Mouse (Mus musculus) yolk sac, embryonic 10.5 days (tissue): ENCODE data around the gene Cetn3.

Source experiments
- DNase-seq: peaks from one replicate; pipeline ENCODE4 v3.0.0-alpha.2; 2017; ENCODE audit warnings: low spot score

The Cetn3 gene

DNA sequence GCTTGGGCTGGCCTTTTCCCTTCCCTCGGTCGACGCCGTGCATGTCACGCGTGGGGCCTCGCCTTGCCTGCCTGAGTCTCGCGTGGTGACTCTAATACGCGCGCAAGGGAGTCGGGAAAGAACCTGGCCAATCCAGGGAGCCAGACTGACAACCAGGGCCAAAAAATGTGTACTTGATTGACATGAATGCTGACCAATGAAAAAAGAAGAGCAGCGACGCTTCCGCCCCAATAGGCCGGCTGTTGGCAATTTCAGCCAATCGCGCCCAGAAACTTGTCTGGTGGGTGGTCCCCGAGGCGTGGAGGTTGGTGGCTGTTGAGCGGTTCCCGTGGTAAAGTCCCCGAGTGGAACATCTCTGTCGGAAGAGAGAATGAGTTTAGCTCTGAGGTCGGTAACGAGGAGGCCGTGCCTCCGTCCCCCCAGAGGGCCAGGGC lies at the start of gene Cetn3:
Gene Cetn3 (plus strand): TSS at position 107 of the 434 bp plus-strand sequence.
- peak; percentile 95 for DNase-seq

- no peak for DNase-seq
These were observed 46.3 kb upstream of the Cetn3 start for GRCm38 (mm10) chr13:81736606-81737005.

DNA sequence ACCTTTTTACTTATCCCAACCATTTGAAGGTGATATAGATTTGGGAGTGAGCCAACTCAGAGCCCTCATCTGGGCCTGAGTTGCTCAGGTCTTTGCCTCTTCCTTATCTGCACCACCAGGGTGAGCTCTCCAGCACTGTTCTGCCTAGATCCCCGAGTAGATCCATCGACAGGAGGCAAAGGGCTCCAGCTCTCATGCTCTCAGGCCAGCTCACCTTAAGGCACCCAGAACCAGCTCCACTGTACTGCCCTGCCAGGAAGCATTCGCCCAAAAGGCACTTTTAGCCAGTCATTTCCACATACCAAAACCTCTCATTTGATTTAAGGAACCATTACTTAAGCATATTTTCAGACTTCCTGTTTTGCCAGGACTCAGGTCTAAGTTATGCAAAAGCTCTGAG lies 42.0 kb upstream of the Cetn3 start:
- DNase-seq, result no peak

GRCm38 (mm10) chr13:81743391-81744091 lies 39.3 kb upstream of the Cetn3 start:
- no peak for DNase-seq

DNA sequence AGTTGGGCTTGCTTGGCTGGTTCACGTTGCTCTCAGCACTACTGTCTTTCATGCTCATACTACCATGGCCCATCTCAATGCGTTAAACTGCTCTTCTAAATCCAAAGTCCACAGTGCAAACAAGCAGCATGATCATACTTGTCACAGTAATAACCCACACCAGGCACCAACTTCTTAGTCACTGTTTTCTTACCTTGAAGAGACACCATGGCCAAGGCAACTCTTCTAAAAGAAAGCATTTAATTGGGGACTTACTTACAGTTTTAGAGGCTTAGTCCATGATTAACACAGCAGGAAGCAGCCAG lies 38.8 kb upstream of the Cetn3 start:
- DNase-seq, result no peak

DNA sequence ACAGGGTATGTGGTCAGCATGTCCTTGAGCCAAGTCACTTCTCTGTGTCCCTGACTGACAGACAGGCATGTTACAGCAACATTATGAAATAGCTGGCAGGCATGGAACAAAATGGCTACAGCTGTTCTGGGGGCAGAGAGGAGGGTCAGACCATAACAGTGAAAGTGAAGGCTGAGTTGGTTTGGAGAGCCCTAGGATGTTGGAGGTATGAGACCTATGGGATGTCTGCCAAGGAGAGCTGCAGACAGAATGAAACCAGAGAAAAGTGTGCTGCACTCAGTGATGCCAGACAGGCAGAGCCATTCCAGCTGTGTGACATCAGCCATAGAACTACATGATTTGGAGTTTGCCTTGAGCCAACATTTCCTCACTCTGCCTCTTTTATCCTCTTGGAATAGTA lies 28.0 kb upstream of the Cetn3 start:
- no peak for DNase-seq

DNA sequence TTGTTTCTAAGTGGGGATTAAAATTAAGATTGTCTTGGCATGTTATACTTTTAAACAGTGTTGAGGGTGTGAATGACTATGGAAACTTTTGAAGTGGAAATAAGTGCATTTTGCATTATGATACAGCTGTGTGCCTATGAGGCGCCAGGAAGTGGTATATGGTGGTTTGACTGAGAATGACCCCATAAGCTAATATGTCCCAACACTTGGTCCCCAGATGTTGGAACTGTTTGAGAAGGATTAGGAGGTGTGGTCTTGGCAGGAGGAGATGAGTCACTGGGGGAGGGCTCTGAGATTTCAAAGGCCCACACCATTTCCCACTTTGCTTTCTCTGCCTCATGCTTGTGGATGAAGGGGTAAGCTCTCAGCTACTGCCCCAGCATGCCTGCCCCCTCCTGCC lies 27.6 kb upstream of the Cetn3 start:
- DNase-seq, result no peak

DNA sequence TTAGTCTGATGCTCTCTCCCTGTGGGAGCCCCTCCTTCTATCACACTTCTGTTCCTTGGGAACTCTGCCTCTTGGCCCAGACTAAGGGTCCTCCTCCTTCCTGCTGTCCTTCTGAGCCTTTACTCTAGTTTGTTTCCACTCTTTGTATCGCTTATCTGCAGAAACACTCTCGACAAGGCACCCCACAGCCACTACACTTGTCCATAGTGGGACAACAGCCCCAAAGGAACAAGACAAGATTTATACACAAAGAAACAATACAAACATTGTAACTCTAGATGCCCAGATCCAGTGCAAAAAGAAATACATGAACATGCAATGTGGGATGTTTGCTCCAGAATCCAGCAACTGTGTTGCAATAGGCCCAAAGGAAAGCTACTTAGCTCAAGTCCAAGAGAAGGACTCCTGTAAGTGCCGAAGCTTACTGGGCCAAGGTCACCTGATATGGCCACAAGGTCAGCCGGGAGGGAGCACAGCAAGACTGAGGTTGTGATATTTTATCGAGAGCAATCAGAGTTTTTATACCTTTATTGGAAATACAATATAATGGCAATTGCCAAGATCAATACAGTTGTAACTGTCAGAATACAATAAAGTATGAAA lies 25.7 kb upstream of the Cetn3 start:
- no peak for DNase-seq

DNA sequence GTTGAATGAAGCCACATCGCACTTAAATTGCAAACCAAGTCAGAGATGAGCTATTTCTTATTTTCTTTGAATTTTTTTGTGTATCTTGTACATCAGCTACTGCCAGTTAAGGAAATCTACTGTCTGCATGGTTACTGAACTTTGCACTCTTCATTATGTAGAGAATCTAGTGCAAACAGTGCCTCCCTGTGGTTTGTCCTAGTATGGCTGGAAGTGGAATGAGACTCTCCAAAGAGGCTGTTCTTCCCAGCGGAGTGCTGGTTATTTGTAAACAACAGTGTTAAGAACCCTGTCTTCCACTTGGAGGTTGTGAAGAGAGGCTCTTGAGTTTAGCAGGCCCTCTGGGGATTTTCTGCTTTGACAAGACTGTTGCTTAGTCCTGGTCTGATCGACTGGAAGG lies 22.5 kb upstream of the Cetn3 start:
- DNase-seq, result peak; percentile 40

- no peak for DNase-seq
These were observed 21.2 kb upstream of the Cetn3 start for GRCm38 (mm10) chr13:81761566-81762186.

DNA sequence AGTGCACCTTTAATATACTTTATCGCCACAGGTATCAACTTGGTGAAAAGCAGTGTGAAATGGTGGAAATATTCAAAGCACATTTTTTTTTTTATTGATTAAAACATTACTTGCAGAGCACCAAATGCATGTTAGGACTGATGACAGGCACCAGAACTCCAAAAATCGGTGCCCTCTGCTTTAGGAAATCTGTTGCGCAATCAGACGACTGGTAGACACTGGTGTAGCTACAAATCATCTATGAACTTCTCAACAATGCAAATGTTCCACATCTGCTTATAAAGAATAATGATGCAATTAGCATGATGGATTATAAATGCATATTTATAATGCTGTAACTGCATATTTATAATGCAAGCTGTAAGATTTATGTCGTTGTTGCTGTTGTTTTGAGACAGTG lies 18.7 kb upstream of the Cetn3 start:
- no peak for DNase-seq

DNA sequence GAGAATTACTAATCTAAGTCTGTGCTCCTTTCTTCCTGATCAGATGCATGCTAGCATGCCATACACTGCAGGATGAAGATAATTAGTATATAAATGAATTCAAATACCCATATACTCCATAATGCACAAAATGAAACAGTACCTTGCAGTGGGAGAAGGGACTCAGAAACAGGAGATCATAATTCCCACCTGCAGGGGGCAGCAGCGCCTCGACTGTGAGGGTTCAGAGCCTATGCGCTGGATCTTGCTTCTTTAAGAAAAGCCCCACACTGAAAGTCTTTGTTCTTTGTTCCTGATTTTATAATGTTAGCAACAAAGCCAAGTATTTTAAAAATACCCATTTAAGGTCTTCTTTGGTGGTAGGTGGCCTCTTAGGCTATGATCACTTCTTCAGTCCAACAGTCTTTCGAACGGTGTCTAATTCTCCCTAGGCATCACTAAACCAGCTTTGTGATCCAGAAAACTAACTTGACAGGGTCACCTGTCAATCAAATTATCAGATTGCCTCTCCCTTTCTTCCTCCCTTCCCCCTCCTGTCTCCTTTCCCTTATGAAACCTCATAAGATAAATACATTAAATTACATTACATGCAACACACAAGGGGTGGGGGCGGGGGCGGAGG lies 15.7 kb upstream of the Cetn3 start:
- peak; percentile 17 for DNase-seq

- no peak for DNase-seq
These were observed 6.7 kb upstream of the Cetn3 start for GRCm38 (mm10) chr13:81776217-81776616.

DNA sequence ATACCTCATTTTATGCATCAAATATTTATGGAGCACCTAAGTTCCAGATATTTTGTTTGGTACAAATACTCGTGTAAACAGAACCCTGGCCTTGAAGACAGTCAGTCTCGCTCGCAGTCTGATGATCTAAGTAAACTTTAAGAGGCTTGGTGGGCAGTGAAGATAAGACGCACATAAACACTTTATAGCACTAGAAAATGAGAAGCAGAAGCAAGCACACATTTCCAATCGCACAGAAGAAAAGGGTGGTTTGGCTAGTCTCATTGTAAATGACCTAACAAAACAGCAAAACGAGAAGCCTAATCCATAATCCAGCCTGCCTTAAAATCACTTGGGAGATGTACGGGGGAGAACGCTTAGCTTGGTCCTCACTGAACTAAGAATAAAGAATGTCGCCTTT lies 402 bp upstream of the Cetn3 start:
- DNase-seq, result no peak

DNA sequence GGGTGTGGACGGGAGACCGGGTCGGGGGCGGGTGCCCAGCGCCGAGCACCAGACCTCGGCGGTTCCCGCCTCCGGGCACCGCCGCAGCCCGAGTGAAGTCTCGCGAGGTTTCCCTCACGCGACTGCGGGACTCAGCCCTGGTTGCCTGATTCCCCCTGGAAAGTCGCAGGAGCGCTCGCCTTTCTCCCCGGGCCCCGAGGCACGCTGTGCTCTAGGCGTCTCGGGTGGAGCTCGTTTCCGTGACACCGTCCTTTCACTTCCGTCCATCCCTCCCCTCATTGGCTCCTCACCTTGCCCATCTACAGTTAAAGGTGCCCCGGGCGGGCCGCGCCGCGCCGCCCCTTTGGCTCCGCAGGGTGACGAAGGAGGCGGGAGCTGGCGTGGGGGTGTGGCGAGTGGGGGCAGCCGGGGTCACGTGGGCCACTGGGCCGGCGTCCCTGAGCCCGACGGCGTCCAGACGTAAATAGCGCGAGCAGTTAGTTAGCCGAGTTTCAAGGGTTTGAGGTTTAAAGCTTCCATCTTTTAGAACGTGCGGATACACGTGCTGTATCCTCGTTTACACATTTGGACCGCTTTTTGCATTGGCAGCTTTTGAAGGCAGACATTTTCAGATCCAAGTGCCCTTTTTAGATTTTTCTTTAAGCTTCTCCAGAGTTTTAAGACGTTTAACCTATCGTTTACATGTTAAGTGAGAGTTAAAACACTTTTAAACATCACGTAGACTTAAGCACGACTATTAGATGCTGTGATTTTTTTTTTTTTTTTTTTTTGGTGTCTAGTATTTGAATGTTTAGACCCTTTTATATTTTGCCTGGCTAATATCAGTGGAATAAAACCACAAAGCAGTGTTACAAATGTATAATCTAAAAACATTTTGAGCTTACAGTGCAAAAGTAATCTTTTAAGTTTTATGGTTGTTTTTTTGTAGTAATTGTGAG lies 797 bp downstream of the Cetn3 start:
- DNase-seq, result peak; percentile 98

GRCm38 (mm10) chr13:81785766-81786480 lies 3.0 kb downstream of the Cetn3 start:
- DNase-seq, result no peak

- DNase-seq, result no peak
These were observed 7.3 kb downstream of the Cetn3 start for GRCm38 (mm10) chr13:81790160-81790559.

DNA sequence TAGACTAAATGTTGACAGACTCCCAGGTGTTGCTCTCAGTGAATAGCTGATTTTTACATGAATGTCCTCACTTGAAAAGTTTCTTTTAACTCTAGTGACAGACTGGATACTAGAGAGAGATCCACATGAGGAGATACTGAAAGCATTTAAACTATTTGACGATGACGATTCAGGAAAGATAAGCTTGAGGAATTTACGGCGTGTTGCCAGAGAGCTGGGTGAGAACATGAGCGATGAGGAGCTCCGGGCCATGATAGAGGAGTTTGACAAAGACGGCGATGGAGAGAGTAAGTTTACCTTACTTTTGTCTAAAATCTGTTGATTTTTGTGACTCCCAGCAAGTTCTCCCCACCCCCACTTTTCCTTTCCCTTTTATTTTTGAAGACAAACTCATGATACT lies 9.0 kb downstream of the Cetn3 start:
- no peak for DNase-seq

- DNase-seq, result no peak
These were observed 11.0 kb downstream of the Cetn3 start for GRCm38 (mm10) chr13:81793850-81794249.

GRCm38 (mm10) chr13:81801121-81801520 lies 18.2 kb downstream of the Cetn3 start:
- DNase-seq, result no peak

- no peak for DNase-seq
These were observed 20.8 kb downstream of the Cetn3 start for GRCm38 (mm10) chr13:81803713-81804112.
